Comparison of ENCODE assay signal across 8 mouse cellular contexts in genomic region chr1:191471489-191471888, GRCm38 (mm10).
"Had no signal": no experiment of that assay in that cellular context is flagged by ENCODE, and none has a peak within 500 bp of the region (broad histone marks: within the 10 kb centered on the region; RNA-seq: fewer than 3 reads in every experiment).

No protein-coding gene starts in this region.

- H3K9ac ChIP-seq: kidney, embryonic 15.5 days; lung, embryonic 15.5 days; midbrain, embryonic 13.5 days had no signal

- ATAC-seq: midbrain, embryonic 13.5 days had no signal

- DNase-seq: kidney, adult 2 months; kidney, postnatal 25 days; thymus, adult 18-20 months; thymus, postnatal 14 days had no signal

- H3K27me3 ChIP-seq: kidney, embryonic 15.5 days; lung, embryonic 15.5 days; midbrain, embryonic 13.5 days had no signal

- H3K9me3 ChIP-seq: kidney, embryonic 15.5 days; limb, embryonic 10.5 days; lung, embryonic 15.5 days; midbrain, embryonic 13.5 days had no signal

- H3K27ac ChIP-seq: kidney, embryonic 15.5 days; limb, embryonic 10.5 days; midbrain, embryonic 13.5 days had no signal

- H3K36me3 ChIP-seq: kidney, embryonic 15.5 days; limb, embryonic 10.5 days; lung, embryonic 15.5 days; midbrain, embryonic 13.5 days had no signal

- H3K4me2 ChIP-seq: kidney, embryonic 15.5 days; lung, embryonic 15.5 days; midbrain, embryonic 13.5 days had no signal

- H3K4me3 ChIP-seq: kidney, embryonic 15.5 days; limb, embryonic 10.5 days; lung, embryonic 15.5 days; midbrain, embryonic 13.5 days had no signal
